Mouse (Mus musculus) forebrain, embryonic 16.5 days (tissue): Measurements from ENCODE around the gene Slc38a6. TPM values are rescaled to one million over a fixed set of nuclear protein-coding genes. Genes with fewer than 3 reads are reported as not detected.

Experiments used
- ATAC-seq: fragments of 200-750 bp; cut with Nextera tagmentation; 2 replicates; pipeline ENCODE4 v1.8.0; 2017; ENCODE audit warnings: mild to moderate bottlenecking, moderate library complexity
- H3K27ac ChIP-seq: fragments of 300-500 bp; sonication (generic); 2 replicates; pipeline ENCODE4 v1.5.1; 2014; ENCODE audit warnings: low read length, control low read depth
- H3K27me3 ChIP-seq: fragments of 300-500 bp; sonication (generic); replicated peaks from 2 replicates; pipeline ENCODE4 v1.6.1; 2014; ENCODE audit warnings: low read length; ENCODE audit not compliant: control insufficient read depth, insufficient read depth
- H3K36me3 ChIP-seq: fragments of 300-500 bp; sonication (generic); 2 replicates; pipeline ENCODE4 v1.6.1; 2014; ENCODE audit not compliant: control insufficient read depth, insufficient read depth
- H3K4me1 ChIP-seq: fragments of 300-500 bp; sonication (generic); replicated peaks from 2 replicates; pipeline ENCODE4 v1.6.1; 2014; ENCODE audit warnings: low read length; ENCODE audit not compliant: control insufficient read depth, insufficient read depth
- H3K4me2 ChIP-seq: fragments of 300-500 bp; sonication (generic); 2 replicates; pipeline ENCODE4 v1.6.1; 2014; ENCODE audit warnings: mild to moderate bottlenecking, low read length, control low read depth
- H3K4me3 ChIP-seq: fragments of 300-500 bp; sonication (generic); replicated peaks from 2 replicates; pipeline ENCODE4 v1.5.1; 2014; ENCODE audit warnings: mild to moderate bottlenecking, low read length, control low read depth
- H3K9ac ChIP-seq: fragments of 300-500 bp; sonication (generic); replicated peaks from 2 replicates; pipeline ENCODE4 v1.6.1; 2014; ENCODE audit warnings: low read depth, low read length, control low read depth
- H3K9me3 ChIP-seq: fragments of 300-500 bp; sonication (generic); 2 replicates; pipeline ENCODE4 v1.6.1; 2016; ENCODE audit warnings: low read length; ENCODE audit not compliant: control insufficient read depth
- WGBS: fragments of 180-500 bp; shearing (Covaris S2); extraction: QIAGEN DNeasy Blood & Tissue Kit; methylation state at CpG from one replicate; pipeline ENCODE4 v1.1.7; 2014; 5-methylcytosine and 5-hydroxymethylcytosine counted together
- polyA plus RNA-seq: library from polyadenylated mRNA; unstranded; fragments of >200 nt; fragmentation: Nextera tagmentation; extraction: Ambion mirVana; gene quantifications from 2 replicates; pipeline ENCODE4 v1.2.1, GENCODE M21; 2015

Gene Slc38a6
- polyA plus RNA-seq, 1 experiment from 2014 or later = 9.6 TPM

DNA sequence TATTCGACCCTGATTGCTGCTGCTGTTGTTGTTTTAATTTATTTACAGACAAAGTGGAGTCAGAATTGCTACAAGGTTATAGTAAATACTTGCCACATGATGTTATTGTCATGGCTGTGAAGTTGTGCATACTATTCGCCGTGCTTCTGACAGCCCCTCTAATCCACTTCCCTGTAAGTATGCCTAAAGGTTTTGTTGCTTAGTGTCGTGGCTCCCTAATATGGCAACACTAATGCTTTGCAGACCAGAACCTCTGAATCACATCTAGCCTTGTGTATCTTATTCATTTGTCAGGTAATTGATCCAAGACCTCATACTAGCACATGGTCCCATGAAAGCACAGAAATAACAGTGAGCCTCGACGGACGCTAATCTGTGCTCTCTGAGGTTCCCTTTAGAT, 63.9 kb downstream of the Slc38a6 start:
- no peak overlapping the region for H3K4me3 ChIP-seq
- peaks cover 5% of the 10 kb centered on the region; the same call in 1 of the 2 replicates for H3K4me1 ChIP-seq
- H3K9me3 ChIP-seq = no peaks in the 10 kb centered on the region
- no peak overlapping the region for H3K4me2 ChIP-seq
- H3K27me3 ChIP-seq = no peaks in the 10 kb centered on the region
- H3K9ac ChIP-seq = no peak overlapping the region
- H3K27ac ChIP-seq = no peak overlapping the region
- ATAC-seq = no peak
- 70% methylated on average over 7 of the region's 7 CpGs for WGBS
- no peaks in the 10 kb centered on the region for H3K36me3 ChIP-seq

DNA sequence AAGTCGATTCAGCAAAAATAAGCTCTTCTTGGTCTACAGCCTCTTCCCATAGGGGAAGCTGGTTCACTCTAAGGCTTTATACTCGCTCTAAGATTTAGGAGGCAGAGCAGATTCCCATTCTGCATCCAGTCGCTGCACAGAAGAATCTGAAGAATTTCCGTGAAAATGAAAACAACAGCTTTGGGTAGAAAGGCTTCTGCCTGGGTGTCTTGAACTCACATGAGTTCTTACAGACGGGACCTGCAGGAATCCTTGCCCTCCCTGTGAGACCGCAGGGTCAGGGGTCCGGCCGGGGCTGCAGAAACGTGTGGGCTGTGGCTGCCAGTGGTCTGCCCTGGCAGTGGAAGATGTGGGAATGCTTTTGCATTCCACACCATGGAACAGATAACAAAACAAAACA, 64.4 kb downstream of the Slc38a6 start:
- H3K27ac ChIP-seq = no peak overlapping the region
- H3K9ac ChIP-seq = no peak overlapping the region
- H3K27me3 ChIP-seq = no peaks in the 10 kb centered on the region
- 48% methylated on average over 9 of the region's 9 CpGs for WGBS
- H3K36me3 ChIP-seq = no peaks in the 10 kb centered on the region
- no peak for ATAC-seq
- no peak overlapping the region for H3K4me2 ChIP-seq
- peaks cover 5% of the 10 kb centered on the region; the same call in 1 of the 2 replicates for H3K4me1 ChIP-seq
- no peaks in the 10 kb centered on the region for H3K9me3 ChIP-seq
- H3K4me3 ChIP-seq = no peak overlapping the region

GRCm38 (mm10) chr12:73351746-73352145, 65.2 kb downstream of the Slc38a6 start:
- Histone ChIP-seq H3K4me1 (peaks cover 5% of the 10 kb centered on the region; the same call in 1 of the 2 replicates), H3K9ac (no peak overlapping the region), H3K27ac (no peak overlapping the region), H3K4me3 (no peak overlapping the region), H3K9me3 (no peaks in the 10 kb centered on the region), H3K27me3 (no peaks in the 10 kb centered on the region), H3K36me3 (no peaks in the 10 kb centered on the region), H3K4me2 (no peak overlapping the region)
- no peak for ATAC-seq
- WGBS = 91% methylated on average over 14 of the region's 14 CpGs

DNA sequence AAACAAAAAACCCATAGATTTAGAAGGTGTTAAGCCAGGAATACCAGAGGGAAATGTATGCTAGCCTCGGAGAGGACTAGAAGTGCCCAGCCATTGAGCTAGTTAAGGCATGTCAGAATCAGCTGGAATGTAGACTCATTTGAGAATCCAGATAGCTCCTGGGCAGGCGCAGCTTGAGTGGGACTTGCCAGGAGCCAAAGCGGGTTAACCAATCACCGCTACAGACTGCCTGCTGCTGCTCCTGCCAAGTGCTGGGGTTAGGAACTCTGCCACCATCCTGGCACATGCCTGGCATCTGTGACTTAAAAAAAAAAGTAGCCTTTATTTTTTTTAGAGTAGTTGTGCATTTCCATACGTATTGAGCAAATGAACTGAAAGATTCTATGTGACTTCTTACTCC, 66.8 kb downstream of the Slc38a6 start:
- WGBS = 50% methylated on average over 5 of the region's 5 CpGs
- Histone ChIP-seq H3K4me1 (peaks cover 5% of the 10 kb centered on the region; the same call in 1 of the 2 replicates), H3K27me3 (no peaks in the 10 kb centered on the region), H3K4me3 (no peak overlapping the region), H3K9me3 (no peaks in the 10 kb centered on the region), H3K27ac (no peak overlapping the region), H3K4me2 (no peak overlapping the region), H3K9ac (no peak overlapping the region), H3K36me3 (no peaks in the 10 kb centered on the region)
- ATAC-seq = peak; percentile 89

GRCm38 (mm10) chr12:73354521-73354920, 67.9 kb downstream of the Slc38a6 start:
- Histone ChIP-seq H3K27ac (no peak overlapping the region), H3K4me2 (no peak overlapping the region), H3K4me3 (no peak overlapping the region), H3K4me1 (peaks cover 5% of the 10 kb centered on the region; the same call in 1 of the 2 replicates), H3K9me3 (no peaks in the 10 kb centered on the region), H3K36me3 (no peaks in the 10 kb centered on the region), H3K9ac (no peak overlapping the region), H3K27me3 (no peaks in the 10 kb centered on the region)
- no peak for ATAC-seq
- WGBS = 30% methylated on average over 4 of the region's 4 CpGs

DNA sequence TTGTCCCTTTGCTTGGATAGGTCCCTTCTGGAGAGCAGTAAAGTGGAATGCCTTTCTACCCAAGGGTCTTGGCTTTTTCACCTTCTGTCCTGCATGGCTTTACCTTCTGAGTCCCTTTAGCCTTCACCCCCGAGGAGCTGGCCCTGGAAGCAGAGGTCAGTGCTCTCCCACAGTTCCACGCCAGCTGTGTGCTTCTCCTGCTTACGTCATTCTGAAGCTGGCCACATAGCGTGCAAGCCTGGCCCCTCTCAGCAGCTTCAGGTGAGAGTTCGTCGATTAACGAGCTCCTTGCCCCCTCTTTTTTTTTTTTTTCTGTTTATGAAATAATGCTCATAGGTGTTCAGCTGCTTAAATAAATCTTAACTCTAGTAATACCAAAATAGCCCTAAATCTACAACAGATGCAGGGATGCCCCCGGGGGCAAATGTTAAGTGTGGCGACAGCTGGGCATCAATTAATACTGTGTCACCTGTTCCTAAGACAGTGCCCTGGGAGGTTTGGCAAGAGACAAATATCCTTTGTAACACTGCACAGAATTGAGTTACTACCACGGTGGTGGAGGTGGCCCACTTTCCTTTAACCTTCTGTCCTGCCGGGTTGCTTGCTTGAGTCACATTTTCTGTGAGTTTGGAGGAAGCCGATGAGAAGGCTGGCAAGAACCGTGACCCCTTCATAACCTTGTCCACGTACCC, 68.7 kb downstream of the Slc38a6 start:
- H3K9me3 ChIP-seq = no peaks in the 10 kb centered on the region
- peaks cover 5% of the 10 kb centered on the region; the same call in 1 of the 2 replicates for H3K4me1 ChIP-seq
- H3K4me3 ChIP-seq = no peak overlapping the region
- no peaks in the 10 kb centered on the region for H3K27me3 ChIP-seq
- ATAC-seq = no peak
- H3K9ac ChIP-seq = no peak overlapping the region
- H3K27ac ChIP-seq = no peak overlapping the region
- WGBS = 71% methylated on average over 14 of the region's 14 CpGs
- H3K4me2 ChIP-seq = no peak overlapping the region
- no peaks in the 10 kb centered on the region for H3K36me3 ChIP-seq

- H3K4me2 ChIP-seq = no peak overlapping the region
Measured at GRCm38 (mm10) chr12:73356696-73357095, 70.1 kb downstream of the Slc38a6 start.

DNA sequence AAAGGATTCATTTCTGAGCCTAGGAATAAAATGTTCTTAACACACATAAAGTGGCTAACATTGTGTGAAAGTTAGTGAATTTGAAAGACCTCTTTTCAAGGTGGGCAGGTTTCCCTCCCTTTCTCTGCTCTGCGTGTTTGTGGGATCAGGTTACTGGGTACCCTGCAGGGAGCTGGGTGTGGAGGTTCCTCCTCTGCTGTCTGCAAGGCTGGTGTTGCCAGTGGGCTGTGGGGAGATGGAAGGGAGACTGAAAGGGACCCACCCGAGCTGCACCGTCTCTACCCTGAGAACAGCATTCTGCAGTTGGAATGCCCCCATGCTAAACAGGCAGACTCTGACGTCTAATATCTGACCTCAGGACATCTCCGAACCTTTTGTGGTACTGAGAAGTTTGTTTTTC, 70.7 kb downstream of the Slc38a6 start:
- Histone ChIP-seq H3K9me3 (no peaks in the 10 kb centered on the region), H3K4me2 (no peak overlapping the region), H3K27ac (no peak overlapping the region), H3K36me3 (no peaks in the 10 kb centered on the region), H3K4me3 (no peak overlapping the region), H3K27me3 (no peaks in the 10 kb centered on the region), H3K9ac (no peak overlapping the region), H3K4me1 (peaks cover 5% of the 10 kb centered on the region; the same call in 1 of the 2 replicates)
- ATAC-seq = no peak
- WGBS = 69% methylated on average over 5 of the region's 5 CpGs

More at GRCm38 (mm10) chr12:73356696-73357095, 70.1 kb downstream of the Slc38a6 start:
- H3K4me3 ChIP-seq = no peak overlapping the region
- no peak overlapping the region for H3K9ac ChIP-seq
- no peak overlapping the region for H3K27ac ChIP-seq
- no peaks in the 10 kb centered on the region for H3K27me3 ChIP-seq
- no peaks in the 10 kb centered on the region for H3K9me3 ChIP-seq
- H3K36me3 ChIP-seq = no peaks in the 10 kb centered on the region
- peaks cover 5% of the 10 kb centered on the region; the same call in 1 of the 2 replicates for H3K4me1 ChIP-seq
- 89% methylated on average over 1 of the region's 2 CpGs for WGBS
- ATAC-seq = no peak

GRCm38 (mm10) chr12:73357736-73358135, 71.2 kb downstream of the Slc38a6 start:
- Histone ChIP-seq H3K4me3 (no peak overlapping the region), H3K27ac (no peak overlapping the region), H3K27me3 (no peaks in the 10 kb centered on the region), H3K36me3 (no peaks in the 10 kb centered on the region), H3K4me1 (peaks cover 5% of the 10 kb centered on the region; the same call in 1 of the 2 replicates), H3K9ac (no peak overlapping the region), H3K9me3 (no peaks in the 10 kb centered on the region), H3K4me2 (no peak overlapping the region)
- 90% methylated on average over 3 of the region's 3 CpGs for WGBS
- ATAC-seq = no peak
